Mouse (Mus musculus) layer of hippocampus, postnatal 25 days (tissue): ENCODE measurements around the gene Phactr1. TPM values are rescaled to one million over a fixed set of nuclear protein-coding genes. Genes with fewer than 3 reads are reported as not detected.

Experiments used
- DNase-seq, 2 experiments: peaks; one replicate each; pipeline ENCODE4 v3.0.0; 2022; ENCODE audit warnings: mixed read lengths in 2 of 2, low spot score in 1 of 2; ENCODE audit errors: extremely low spot score in 1 of 2
- total RNA-seq, 2 experiments: library from RNA; stranded (reverse); gene quantifications; 2 replicates each; pipeline ENCODE4 v1.2.3; 2021

The Phactr1 gene
- 100 to 1,000 TPM; 306 to 307 TPM for total RNA-seq

DNA sequence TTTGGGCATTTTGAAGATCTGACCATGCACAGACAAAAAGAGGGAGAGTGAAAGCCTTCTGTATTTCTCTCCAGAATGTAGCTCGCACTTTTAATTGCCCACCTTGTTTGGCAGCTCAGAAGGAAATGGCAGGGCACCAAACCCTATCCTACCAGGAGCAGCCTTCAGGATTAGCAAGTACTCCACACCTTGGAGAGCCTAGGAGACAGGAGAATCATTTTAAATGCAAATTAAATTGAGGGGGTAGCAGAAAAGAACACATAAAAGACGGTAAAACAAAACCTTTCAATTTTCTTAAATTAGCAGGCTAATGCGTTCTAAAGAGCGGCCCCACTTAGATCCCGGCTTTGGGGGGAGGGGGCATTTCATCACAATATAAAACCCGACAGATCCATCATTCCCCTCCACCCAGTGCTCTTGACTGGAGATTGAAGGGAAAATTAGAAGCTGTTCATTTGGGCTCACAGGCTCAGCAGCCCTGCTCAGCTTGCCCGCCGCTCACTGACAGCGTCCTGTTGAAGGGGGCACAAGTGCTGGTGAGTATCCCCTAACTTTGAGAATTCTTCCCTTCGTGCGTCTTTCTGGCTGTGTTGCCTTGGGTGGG, at the start of gene Phactr1:
Gene Phactr1 (plus strand): TSS at position 233 of the 604 bp plus-strand sequence.
- DNase-seq, result peak; percentile 25 to 39

DNA sequence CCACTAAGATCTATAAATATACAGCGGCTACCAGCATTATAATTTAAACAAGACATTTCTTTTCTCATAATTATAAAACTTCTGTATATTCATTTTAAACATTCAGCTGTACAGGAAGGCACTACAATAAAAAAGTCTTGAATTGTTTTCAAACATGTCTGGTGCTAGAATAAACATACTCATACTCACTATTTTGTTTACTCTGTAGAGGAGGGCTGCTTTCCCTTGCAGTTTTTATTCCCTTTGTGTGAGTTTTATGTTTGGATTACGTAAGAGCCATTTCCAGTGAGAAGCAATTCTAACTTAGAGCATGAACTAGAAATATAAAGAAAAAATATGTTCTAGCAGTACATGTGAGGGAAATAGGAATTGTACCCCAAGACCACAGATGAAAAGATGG, 45.5 kb upstream of the Phactr1 start:
- DNase-seq, result no peak

DNA sequence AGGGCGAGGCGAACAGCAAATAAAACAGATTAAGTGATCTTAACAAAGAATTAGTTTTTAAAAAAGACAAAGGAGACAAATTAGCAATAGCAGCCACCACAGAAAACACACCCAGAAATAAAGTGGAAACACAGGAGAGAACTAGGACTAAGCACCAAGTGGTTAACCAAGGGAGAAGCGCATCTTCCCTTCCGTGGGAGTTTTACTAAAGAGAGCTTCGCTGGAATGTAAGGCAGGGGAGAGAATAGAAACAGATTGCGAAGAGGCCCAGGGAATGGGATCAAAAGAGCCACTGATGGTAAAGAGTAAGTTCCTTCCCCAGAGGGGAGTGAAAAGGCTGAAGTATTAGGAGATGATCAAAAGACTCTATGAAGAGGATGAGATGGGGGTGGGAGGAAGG, 30.2 kb upstream of the Phactr1 start:
- DNase-seq, result no peak

- no peak for DNase-seq
Measured at GRCm38 (mm10) chr13:42656643-42657315, 23.6 kb upstream of the Phactr1 start.

DNA sequence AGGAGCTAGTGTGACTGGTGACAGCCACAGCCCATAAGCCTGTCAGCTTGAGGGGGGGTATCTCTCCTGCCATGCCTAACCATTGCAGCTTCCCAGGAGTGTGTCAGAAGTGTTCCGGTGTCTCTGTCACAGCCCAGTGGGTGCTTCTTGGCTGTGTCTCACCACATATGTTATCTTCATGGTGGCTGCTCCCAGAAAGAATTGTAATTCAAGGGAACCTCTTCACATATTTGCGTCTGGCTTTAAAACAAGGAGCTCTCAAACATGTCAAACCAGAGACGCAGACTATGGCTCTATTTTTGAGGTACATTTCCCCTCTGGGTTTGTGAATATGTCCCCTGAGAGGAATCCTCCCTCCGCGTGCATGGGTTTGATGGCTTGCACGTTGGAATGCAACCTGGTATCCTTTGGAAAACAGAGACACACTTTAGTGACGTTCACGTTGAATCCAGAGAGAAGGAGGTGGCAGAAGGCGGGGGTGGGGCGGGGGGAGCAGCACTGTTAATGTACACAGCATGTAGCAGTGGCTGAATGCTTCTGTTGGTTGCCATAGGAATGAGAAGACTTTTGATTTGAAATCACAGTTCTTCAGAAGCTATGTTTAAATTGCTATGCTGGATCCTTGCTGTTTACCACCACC, 8.7 kb upstream of the Phactr1 start:
- DNase-seq, result no peak

DNA sequence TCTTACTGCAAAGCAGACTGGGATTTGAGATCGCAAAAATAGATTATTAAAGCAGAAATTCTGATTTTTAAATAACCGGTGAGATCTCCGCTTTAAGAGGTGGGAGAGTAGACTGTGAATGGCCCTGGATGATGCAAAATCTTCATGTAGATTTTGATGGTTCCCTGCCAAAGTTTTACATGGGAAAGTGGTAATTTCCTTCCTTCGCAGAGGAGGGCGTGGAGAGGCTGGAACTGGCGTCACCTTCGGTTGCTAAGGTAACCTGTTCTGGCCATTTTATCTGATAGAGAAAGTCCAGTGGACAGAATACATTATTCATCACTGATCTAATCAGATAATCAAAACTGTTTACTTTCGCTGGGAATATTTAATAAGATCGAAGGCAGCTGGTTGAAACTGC, 876 bp downstream of the Phactr1 start:
- DNase-seq, result no peak

DNA sequence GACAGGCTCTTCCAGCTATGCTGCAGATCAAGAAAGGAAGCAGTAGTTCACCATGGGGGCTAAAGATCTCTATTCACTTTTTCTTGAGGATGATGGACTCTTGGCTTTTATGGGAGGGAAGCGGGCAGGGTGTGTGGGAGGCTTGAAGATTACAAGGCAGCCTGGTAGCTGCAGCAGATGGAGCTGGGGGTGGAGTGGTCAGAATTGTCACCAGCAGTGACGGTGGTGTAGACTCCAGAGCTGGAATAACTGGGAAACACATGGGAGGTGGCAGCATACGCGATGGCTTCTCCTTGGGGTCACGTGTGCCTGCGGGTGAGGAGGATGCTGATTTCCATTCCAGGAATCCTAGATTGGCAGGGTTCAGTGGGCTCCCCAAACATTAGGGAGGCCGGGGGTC, 3.8 kb downstream of the Phactr1 start:
- DNase-seq, result peak in 1 of 2 experiments; percentile 24

- no peak for DNase-seq
Measured at GRCm38 (mm10) chr13:42692233-42692632, 11.8 kb downstream of the Phactr1 start.

DNA sequence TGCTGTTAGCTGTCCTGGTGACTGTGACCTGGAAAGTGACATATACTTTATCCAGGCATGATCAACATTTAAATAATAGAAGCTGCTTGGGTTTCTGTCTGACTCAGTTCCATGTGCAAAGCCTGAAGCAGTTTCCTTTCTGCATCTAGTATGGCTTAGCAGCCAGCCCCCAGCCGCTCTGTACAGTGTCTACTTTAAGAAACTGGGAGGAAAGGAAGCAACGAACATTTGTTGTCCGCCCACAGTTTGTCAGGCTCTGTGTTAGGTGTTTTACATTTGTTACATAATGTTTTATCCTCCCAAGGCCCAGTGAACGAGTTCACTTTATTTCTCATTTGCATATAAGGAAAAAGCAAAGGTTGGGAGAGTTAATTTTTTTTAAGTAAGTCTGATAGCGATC, 16.2 kb downstream of the Phactr1 start:
- DNase-seq, result no peak

- no peak for DNase-seq
Measured at GRCm38 (mm10) chr13:42709148-42709547, 28.7 kb downstream of the Phactr1 start.

DNA sequence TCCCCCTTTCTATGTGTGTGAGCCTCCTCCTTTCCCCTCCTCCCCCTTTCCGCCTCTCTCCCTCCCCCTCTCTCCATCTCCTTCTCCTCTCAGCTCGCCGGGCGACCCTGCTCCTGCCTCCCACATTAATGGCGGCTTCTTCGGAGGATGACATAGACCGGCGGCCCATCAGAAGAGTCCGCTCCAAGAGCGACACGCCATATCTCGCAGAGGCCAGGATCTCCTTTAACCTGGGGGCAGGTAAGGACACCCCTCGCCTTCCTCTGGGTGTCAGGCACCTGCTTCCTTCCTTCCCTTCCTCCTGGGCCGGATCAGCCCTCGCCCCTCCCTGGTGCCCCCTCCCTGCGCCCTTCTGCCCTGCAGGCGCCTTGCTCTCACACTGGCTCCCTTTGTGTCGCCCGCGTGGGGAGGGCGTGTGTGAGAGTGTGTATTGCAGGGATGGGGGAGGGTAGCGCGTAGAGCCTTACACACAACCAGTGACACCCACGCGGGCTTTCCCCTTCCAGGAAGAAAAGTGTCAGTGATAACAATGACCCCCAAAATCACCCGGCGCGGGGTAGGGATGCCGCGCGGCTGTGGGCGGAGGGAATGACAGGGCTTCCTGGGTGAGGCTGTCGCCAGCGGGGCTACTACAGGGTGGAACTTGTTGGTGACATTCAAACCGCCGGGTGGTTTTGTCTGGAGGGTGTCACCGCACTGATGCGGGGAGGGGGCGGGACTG, 29.3 kb downstream of the Phactr1 start:
- DNase-seq, result peak in 1 of 2 experiments; percentile 24

GRCm38 (mm10) chr13:42711510-42711909, 31.1 kb downstream of the Phactr1 start:
- DNase-seq, result peak in 1 of 2 experiments; percentile 27

DNA sequence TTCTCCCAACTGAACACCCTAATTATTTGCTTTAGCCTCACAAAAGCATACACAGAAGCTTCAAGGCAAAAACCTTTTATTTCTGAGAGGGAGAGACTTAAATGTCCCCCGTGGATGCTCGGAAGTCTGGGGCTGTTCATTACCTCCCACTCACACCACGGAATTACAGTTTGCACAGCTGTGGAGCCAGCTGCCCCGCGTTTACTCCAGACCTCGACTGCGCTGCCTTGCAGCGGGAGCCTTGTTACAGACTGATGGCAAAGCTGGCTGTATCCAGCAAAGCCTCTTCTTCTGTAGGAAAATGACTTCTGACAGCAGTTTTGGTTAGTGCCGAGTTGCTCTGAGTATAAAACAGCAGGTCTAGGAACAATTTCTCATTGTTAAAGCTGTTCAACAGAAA, 39.0 kb downstream of the Phactr1 start:
- DNase-seq, result peak in 1 of 2 experiments; percentile 24

- no peak for DNase-seq
Measured at GRCm38 (mm10) chr13:42720135-42720534, 39.7 kb downstream of the Phactr1 start.

DNA sequence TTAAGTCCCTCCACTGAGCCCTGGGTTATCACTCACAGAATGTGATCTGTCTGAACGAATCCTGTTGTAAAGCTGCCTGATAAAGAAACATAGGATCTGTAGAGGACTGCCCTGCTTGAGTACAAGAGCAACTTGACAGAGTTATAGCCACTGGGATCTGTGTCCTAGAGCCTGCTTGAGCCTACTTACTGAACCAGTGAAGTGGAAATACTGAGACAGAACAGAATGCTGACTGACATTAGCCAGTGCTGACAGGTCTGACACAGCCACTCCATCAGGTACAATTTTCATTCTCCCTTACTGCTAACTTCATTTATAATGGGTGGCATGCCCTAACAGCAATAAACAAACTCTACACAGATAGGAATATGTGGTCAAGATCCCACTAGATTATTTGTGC, 40.2 kb downstream of the Phactr1 start:
- no peak for DNase-seq

DNA sequence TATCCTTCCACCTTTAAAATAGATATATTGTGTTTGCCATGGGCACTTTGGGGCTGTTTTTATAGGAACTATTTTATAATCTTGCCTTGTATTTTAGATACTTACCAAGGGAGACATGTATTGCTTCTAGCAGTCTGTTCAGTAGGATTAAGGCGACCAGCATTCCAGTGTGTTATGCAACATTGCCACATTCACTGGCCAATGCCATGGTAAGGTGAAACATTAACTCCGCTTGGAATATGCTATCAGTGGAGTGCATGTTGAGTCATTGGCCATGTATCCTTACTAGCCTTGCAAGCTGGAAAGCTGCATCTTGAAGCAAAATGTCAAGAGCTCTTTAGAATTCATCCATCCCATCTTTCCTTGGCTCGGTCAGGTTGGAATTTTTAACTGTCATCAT, 43.6 kb downstream of the Phactr1 start:
- no peak for DNase-seq

- no peak for DNase-seq
Measured at GRCm38 (mm10) chr13:42725709-42726231, 45.3 kb downstream of the Phactr1 start.

GRCm38 (mm10) chr13:42737486-42737885, 57.1 kb downstream of the Phactr1 start:
- DNase-seq, result no peak

DNA sequence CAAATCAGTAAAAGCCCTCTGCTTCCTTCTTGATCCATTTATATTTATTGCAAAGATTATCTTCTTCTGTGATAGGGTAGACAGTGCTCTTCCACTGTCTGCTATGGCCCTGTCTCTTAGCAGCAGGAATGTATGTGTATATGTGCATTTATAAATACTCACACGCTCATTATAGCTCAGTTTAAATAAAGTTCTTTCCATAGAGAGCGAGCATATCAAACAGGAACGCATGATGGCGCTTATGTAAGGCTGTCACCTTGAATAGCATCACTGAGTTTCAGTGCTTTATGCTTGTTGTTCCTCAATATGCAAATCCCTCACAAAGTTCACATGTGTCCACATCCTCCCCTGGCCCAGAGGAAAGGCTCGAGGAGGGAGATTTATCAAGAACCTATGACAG, 57.7 kb downstream of the Phactr1 start:
- DNase-seq, result no peak

GRCm38 (mm10) chr13:42742226-42742625, 61.8 kb downstream of the Phactr1 start:
- no peak for DNase-seq

DNA sequence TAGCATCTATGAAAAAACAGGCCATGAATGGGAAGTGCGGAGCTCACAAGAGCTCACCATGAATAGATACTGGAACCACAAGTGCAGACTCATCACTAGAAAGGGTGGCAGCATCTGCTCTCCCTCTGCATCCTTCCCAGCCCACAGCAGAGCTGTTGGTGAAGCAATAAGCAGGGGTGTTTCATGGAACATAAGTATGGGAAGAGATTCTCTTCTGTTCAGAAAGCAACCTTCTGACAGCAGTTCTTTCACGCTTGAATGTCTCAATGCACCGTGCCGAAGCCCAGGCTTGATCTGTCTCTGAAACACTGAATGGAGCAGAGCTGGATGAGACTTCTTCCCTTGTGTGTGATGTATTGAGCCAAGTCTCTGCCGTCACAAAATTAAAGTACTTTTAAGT, 64.0 kb downstream of the Phactr1 start:
- DNase-seq, result no peak
